Mouse (Mus musculus) skeletal muscle tissue, adult 2 months (tissue): ENCODE data around the gene 4930451I11Rik.

Source experiments
- DNase-seq: peaks from one replicate; pipeline ENCODE4 v3.0.0-alpha.2; 2012; ENCODE audit warnings: low read depth, low spot score

Gene 4930451I11Rik

GRCm38 (mm10) chr7:126833294-126833693, 1.9 kb upstream of the 4930451I11Rik start:
- DNase-seq = peak; percentile 51

GRCm38 (mm10) chr7:126832036-126832598, 678 bp upstream of the 4930451I11Rik start:
- peak; percentile 58 for DNase-seq

- no peak for DNase-seq
These were observed 5.5 kb downstream of the 4930451I11Rik start for GRCm38 (mm10) chr7:126825952-126826351.

GRCm38 (mm10) chr7:126825403-126825802, 6.0 kb downstream of the 4930451I11Rik start:
- DNase-seq = no peak

GRCm38 (mm10) chr7:126823940-126824339, 7.5 kb downstream of the 4930451I11Rik start:
- no peak for DNase-seq

GRCm38 (mm10) chr7:126823202-126823711, 8.2 kb downstream of the 4930451I11Rik start:
- no peak for DNase-seq

- no peak for DNase-seq
These were observed 8.7 kb downstream of the 4930451I11Rik start for GRCm38 (mm10) chr7:126822741-126823140.

- peak; percentile 82 for DNase-seq
These were observed 9.5 kb downstream of the 4930451I11Rik start for GRCm38 (mm10) chr7:126821835-126822511.

GRCm38 (mm10) chr7:126818818-126819217, 12.6 kb downstream of the 4930451I11Rik start:
- DNase-seq = no peak

- DNase-seq = no peak
These were observed 13.8 kb downstream of the 4930451I11Rik start for GRCm38 (mm10) chr7:126817595-126817994.

GRCm38 (mm10) chr7:126816494-126816893, 14.9 kb downstream of the 4930451I11Rik start:
- peak; percentile 70 for DNase-seq

GRCm38 (mm10) chr7:126815726-126816222, 15.7 kb downstream of the 4930451I11Rik start:
- no peak for DNase-seq

GRCm38 (mm10) chr7:126809723-126810369, 21.6 kb downstream of the 4930451I11Rik start:
- DNase-seq = no peak

- peak; percentile 88 for DNase-seq
These were observed 22.6 kb downstream of the 4930451I11Rik start for GRCm38 (mm10) chr7:126808703-126809455.

GRCm38 (mm10) chr7:126807405-126807804, 24.0 kb downstream of the 4930451I11Rik start:
- peak; percentile 73 for DNase-seq

GRCm38 (mm10) chr7:126806956-126807355, 24.5 kb downstream of the 4930451I11Rik start:
- DNase-seq = peak; percentile 72

- DNase-seq = no peak
These were observed 27.7 kb downstream of the 4930451I11Rik start for GRCm38 (mm10) chr7:126803751-126804150.

- no peak for DNase-seq
These were observed 28.3 kb downstream of the 4930451I11Rik start for GRCm38 (mm10) chr7:126803181-126803580.

GRCm38 (mm10) chr7:126802134-126802889, 29.1 kb downstream of the 4930451I11Rik start:
- DNase-seq = peak; percentile 91

GRCm38 (mm10) chr7:126801057-126801422, 30.4 kb downstream of the 4930451I11Rik start:
- DNase-seq = no peak
